Mouse (Mus musculus) yolk sac, embryonic 10.5 days (tissue): Measurements from ENCODE around the gene 1700037H04Rik.
"Not testable (repeated sequence)": the region's sequence is repeated elsewhere in the genome, so short reads cannot be mapped to it uniquely, and the experiment has no call there.

ENCODE experiments used
- DNase-seq: peaks from one replicate; pipeline ENCODE4 v3.0.0-alpha.2; 2017; ENCODE audit warnings: low spot score

1700037H04Rik gene

DNA sequence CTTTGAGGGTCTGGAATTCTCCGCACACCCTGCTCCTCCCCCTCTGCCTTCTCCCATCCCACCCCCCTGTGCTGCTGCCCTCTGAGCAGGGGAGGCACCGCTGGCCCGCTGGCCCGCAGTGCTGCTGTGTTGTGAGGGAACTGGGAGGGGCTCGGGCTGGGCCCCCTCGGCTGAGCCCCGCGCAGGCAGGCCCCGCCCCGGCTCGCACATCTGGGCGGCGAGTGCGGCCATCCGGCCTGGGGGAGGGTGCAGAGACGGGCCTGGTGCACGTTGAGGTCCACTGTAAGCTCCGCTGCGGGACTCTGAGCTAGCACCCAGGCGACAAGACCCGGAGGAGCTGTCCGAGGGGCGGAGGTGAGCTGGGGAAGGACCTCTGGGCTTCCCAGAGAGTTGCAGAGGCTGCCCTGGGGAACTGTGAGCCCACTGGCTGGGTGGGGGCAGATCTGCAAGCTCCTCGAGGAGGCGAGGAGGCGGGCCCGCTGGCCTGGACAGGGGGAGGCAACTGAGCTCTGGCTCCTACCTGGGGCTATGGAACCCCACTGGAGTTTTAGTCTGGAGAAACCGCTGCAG is 32.6 kb downstream of the 1700037H04Rik start, which contains the start of gene Hspa12b:
Gene Hspa12b (plus strand): TSS at position 120 of the 570 bp plus-strand sequence.
- DNase-seq = peak; percentile 83

DNA sequence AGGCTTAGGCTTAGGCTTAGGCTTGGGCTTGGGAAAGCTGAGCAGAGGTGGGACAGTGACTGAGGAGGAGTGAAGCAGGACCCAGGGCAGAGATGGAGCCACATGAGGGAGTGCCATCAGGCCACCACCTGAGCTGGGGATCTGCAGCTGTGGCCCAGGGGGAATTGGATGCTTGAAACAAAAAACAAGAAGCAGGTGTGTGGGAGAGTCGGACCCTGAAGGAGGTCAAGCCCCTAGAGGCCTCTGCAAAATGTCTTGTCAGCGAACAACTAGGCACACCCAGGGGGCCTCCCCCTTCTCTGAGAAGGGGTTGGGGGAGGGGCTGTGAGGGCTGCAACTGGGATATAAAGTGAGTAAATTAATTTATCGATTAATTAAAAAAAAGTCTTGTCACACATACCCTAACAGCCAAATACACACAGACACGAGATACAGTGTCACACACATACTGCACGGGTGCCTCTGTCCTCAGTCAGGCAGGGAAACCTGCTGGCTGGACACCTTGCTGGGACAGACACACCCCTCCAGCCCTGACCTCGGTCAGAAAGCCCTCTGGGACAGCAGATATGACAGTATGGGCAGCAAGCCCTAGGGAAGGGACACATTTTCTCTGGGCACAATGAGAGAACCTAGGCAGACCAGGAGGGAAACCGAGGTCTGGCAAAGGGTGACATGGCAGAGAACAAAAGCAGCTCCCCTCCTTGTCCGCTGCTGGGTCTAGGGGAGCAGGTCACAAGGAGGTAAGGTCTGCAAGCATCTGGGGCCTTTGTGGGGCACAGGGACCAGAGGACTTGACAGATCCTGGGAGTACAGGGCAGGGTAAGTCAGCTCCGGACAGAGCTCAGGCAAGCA is 33.7 kb downstream of the 1700037H04Rik start:
- DNase-seq = no peak

GRCm38 (mm10) chr2:131125157-131125963 is 34.5 kb downstream of the 1700037H04Rik start:
- no peak for DNase-seq

- DNase-seq = no peak
Observed at GRCm38 (mm10) chr2:131124166-131124565, 35.7 kb downstream of the 1700037H04Rik start.

DNA sequence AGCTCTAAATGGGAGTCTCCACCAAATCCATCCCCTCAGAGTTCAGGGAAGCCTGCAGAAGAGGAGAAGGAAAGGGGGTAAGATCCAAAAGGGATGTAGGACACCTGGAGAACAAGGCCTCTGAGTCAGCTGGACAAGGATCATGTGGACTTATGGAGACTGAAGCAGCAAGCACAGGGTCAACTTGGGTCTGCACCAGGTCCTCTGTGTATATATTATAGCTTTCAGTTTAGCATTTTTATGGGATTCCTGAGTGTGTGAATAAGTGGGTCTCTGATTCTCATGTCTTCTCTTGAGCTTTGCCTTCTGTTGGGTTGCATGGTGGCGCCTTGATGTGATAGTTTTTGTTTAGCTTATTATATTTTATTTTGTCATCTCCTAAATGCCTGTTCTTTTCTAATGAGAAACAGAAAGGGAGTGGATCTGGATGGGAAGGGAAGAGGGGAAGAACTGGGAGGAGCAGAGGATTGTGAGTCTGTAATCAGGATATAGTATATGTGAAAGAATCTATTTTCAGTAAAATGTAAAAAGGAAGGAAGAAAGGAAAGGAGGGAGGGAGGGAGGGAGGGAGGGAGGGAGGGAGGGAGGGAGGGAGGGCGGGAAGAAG is 40.8 kb downstream of the 1700037H04Rik start:
- no peak for DNase-seq

DNA sequence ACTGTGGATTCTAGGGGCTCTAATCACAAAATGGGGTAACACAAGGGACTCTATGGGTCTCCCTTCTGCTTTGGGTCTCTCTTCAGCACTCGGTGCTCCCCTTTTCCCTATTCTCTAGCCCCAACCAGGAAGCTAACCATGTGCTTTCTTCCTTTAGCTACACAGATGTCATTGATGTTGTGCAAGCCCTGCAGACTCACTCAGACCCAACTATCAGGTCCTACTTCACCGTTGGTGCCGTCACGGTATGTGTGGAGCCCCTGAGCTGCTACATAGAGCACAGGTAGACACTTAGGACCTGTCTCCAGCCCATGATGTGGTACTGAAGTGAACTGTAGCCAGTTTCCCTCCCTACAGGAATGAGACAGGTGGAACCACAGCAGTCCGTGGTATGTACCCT is 53.9 kb downstream of the 1700037H04Rik start:
- no peak for DNase-seq

- not testable (repeated sequence) for DNase-seq
Observed at GRCm38 (mm10) chr2:131105061-131105460, 54.8 kb downstream of the 1700037H04Rik start.

DNA sequence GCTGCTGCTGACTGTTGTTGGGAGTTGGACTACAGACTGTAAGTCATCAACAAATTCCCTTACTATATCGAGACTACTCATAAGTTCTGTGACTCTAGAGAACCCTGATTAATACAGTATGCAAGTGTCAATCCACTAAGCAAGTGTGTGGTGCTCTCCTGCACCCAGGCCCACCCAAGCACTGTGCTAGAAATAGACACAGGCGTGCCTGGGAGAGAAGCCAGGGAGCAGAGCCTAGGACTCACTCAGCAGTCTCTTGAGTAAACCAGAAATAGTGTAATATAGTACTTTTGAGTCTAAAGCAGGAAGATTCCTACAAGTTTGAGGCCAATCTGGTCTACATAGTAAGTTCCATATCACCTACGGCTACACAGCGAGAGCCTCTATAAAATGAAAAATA is 55.9 kb downstream of the 1700037H04Rik start:
- DNase-seq = no peak

DNA sequence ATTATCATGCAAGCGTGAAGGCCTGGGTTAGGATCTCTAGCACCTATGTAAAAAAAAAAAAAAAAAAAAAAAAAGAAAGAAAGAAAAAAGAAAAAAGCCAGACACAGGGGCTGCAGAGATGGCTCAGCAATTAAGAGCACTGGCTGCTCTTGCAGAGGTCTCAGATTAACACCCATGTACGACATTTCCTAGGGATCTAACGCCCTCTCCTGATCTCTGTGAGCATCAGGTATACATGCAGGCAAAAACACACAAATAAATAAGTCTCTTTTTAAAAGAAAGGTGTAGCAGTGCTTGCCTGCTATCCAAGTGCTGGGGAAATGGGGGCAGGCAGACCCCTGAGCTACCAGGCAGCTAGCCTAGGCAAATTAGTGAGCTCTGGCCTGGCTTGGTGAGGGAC is 58.4 kb downstream of the 1700037H04Rik start:
- no peak for DNase-seq

DNA sequence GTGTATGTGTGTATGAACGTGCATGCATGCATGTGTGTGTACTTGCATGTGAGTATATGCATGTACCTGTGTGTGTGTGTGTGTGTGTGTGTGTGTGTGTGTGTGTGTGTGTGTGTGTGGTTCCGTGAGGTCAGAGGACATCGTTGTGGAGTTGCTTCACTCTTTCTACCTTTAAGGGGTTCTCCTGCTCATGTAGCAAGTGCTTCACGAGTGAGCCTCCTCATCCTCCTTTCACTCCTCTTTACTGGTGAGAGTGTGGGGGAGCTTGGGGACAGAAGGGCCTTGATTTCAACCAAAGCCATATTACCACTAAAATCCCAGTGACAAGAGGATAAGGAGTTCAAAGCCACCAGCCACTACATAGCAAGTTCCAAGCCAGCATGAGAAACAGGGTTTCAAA is 62.8 kb downstream of the 1700037H04Rik start:
- no peak for DNase-seq
